ENCODE assay signal across 9 mouse cellular contexts in genomic region chr2:119798246-119798927, GRCm38 (mm10). TPM values are rescaled to one million over a fixed set of nuclear protein-coding genes. Genes with fewer than 3 reads are reported as not detected.
DNase-seq lines count a peak whose midpoint lies in the region; ATAC-seq and TF ChIP-seq lines count a peak whose summit lies in the region.
"Had no signal": no experiment of that assay in that cellular context is flagged by ENCODE, and none has a peak within 500 bp of the region (broad histone marks: within the 10 kb centered on the region; RNA-seq: fewer than 3 reads in every experiment).

No protein-coding gene starts in this region.

- H3K27ac ChIP-seq in intestine, postnatal 0 days (ENCODE audit: low read depth, low read length): no peak overlapping the region

- DNase-seq in right cerebral cortex, postnatal 14 days: peak; percentile 66
- no peak for DNase-seq in right cerebral cortex, postnatal 36 days (ENCODE audit: low spot score in 2 of 2)
- DNase-seq in c-Kit-positive CD71-positive TER-119-positive erythroid progenitor cells, embryonic 14.5 days (ENCODE audit: low spot score): peak; percentile 23
- DNase-seq in gastrocnemius, postnatal 4 days (ENCODE audit: low spot score in 2 of 2): peak; percentile 50 to 78
- DNase-seq in lung, adult 2 months: peak; percentile 58
- peak; percentile 68 for DNase-seq in ovary, postnatal 14 days (ENCODE audit: low spot score)
- no peak for DNase-seq in left cerebral cortex, adult 9 months (ENCODE audit: low spot score in 2 of 2)

- H3K4me1 ChIP-seq in intestine, postnatal 0 days (replicated peaks; ENCODE audit: control insufficient read depth, insufficient read depth, low read length): no peaks in the 10 kb centered on the region
- peaks cover 7% of the 10 kb centered on the region for H3K4me1 ChIP-seq in lung, adult 2 months (ENCODE audit: control insufficient read depth, insufficient read depth, low read length)

- H3K36me3 ChIP-seq in intestine, postnatal 0 days (ENCODE audit: control insufficient read depth, insufficient read depth): 0 out of 2 replicates have a peak, but pooled peaks cover 5% of the 10 kb centered on the region

- 16% methylated on average over 13 of the region's 13 CpGs for WGBS in intestine, postnatal 0 days
- WGBS in lung, adult 2 months: 8% methylated on average over 13 of the region's 13 CpGs

- H3K4me3 ChIP-seq in intestine, postnatal 0 days (ENCODE audit: low read depth, low read length): no peak overlapping the region
- no peak overlapping the region for H3K4me3 ChIP-seq in lung, adult 2 months (replicated peaks; ENCODE audit: extremely low read depth, low read depth, low read length)

- H3K9ac ChIP-seq in intestine, postnatal 0 days (ENCODE audit: low read depth, low read length): no peak overlapping the region

- H3K9me3 ChIP-seq in intestine, postnatal 0 days (ENCODE audit: control insufficient read depth): no peaks in the 10 kb centered on the region

- ATAC-seq in intestine, postnatal 0 days: no peak

- H3K27me3 ChIP-seq in intestine, postnatal 0 days (replicated peaks; ENCODE audit: control insufficient read depth, insufficient read depth, low read length): no peaks in the 10 kb centered on the region; the same call in 1 of the 2 replicates

- TF ChIP-seq CTCF in intestine, postnatal 0 days (IDR thresholded peaks at IDR 0.05; ENCODE audit: low read depth): peak; percentile 78
- TF ChIP-seq CTCF in lung, adult 2 months (IDR thresholded peaks at IDR 0.05; ENCODE audit: insufficient read depth, low read length): peak; percentile 40; the same call in 1 of the 2 replicates

- H3K4me2 ChIP-seq in intestine, postnatal 0 days (replicated peaks; ENCODE audit: low read depth): peak overlapping the region; percentile 100

- no peak for TF ChIP-seq POLR2A in lung, adult 2 months (IDR thresholded peaks at IDR 0.05; ENCODE audit: borderline replicate concordance, extremely low read depth, low read depth, low read length)

RNA-seq across cellular contexts. Expression of gene Tyro3, which starts 0.9 kb away (rescaled TPM):
- 1 to 10 TPM; 8.8 to 9.7 TPM for total RNA-seq in gastrocnemius, postnatal 4 days (2021)
- polyA plus RNA-seq in intestine, postnatal 0 days (2015; fragmentation: Nextera tagmentation; extraction: Ambion mirVana): 4.5 and 5.6 TPM in 2 replicates
- 11.8 and 16.4 TPM in 2 replicates for polyA plus RNA-seq in lung, adult 2 months (2012; rRNA removed)
- polyA plus RNA-seq: erythroblast, embryonic 14.5 days had no signal

RNA-seq across cellular contexts. Expression of gene Rpap1, which starts 11.1 kb away (rescaled TPM):
- total RNA-seq in gastrocnemius, postnatal 4 days (2021): 10 to 100 TPM; 18.3 to 19.9 TPM
- polyA plus RNA-seq in intestine, postnatal 0 days (2015; fragmentation: Nextera tagmentation; extraction: Ambion mirVana): 8.2 and 10.7 TPM in 2 replicates
- 21.6 and 24.5 TPM in 2 replicates for polyA plus RNA-seq in lung, adult 2 months (2012; rRNA removed)

RNA-seq across cellular contexts. Expression of gene Ltk, which starts 38.2 kb away (rescaled TPM):
- total RNA-seq in gastrocnemius, postnatal 4 days (2021): not detected
- 1.5 and 1.6 TPM in 2 replicates for polyA plus RNA-seq in intestine, postnatal 0 days (2015; fragmentation: Nextera tagmentation; extraction: Ambion mirVana)
- 3.9 and 4.2 TPM in 2 replicates for polyA plus RNA-seq in lung, adult 2 months (2012; rRNA removed)
- polyA plus RNA-seq: erythroblast, embryonic 14.5 days had no signal

RNA-seq across cellular contexts. Expression of gene Itpka, which starts 56.2 kb away (rescaled TPM):
- under 1 TPM; 0.29 to 0.34 TPM for total RNA-seq in gastrocnemius, postnatal 4 days (2021)
- 5.3 and 6.2 TPM in 2 replicates for polyA plus RNA-seq in intestine, postnatal 0 days (2015; fragmentation: Nextera tagmentation; extraction: Ambion mirVana)
- polyA plus RNA-seq in lung, adult 2 months (2012; rRNA removed): 9.5 and 9.6 TPM in 2 replicates

Comparison
In these comparisons a context has a peak if more than half of its experiments do, and no peak if none do; other contexts are left out.
1. DNase-seq: peak in right cerebral cortex, postnatal 14 days (single experiment), c-Kit-positive CD71-positive TER-119-positive erythroid progenitor cells, embryonic 14.5 days (single experiment), gastrocnemius, postnatal 4 days (2 of 2), lung, adult 2 months (single experiment) and ovary, postnatal 14 days (single experiment); none in right cerebral cortex, postnatal 36 days (0 of 2) and left cerebral cortex, adult 9 months (0 of 2).